Mouse (Mus musculus) hindbrain, embryonic 14.5 days (tissue): Measurements from ENCODE around the gene Fam53a. TPM values are rescaled to one million over a fixed set of nuclear protein-coding genes. Genes with fewer than 3 reads are reported as not detected.

Experiments
- ATAC-seq: fragments of 200-750 bp; cut with Nextera tagmentation; 2 replicates; pipeline ENCODE4 v1.8.0; 2017; ENCODE audit warnings: moderate number of reproducible peaks, mild to moderate bottlenecking, moderate TSS enrichment, moderate library complexity; ENCODE audit not compliant: low FRiP score
- DNase-seq: peaks from one replicate; pipeline ENCODE4 v3.0.0-alpha.2; 2015; ENCODE audit warnings: low spot score
- H3K27ac ChIP-seq: fragments of 300-500 bp; sonication (generic); 2 replicates; pipeline ENCODE4 v1.5.1; 2014; ENCODE audit warnings: mild to moderate bottlenecking, moderate library complexity
- H3K27me3 ChIP-seq: fragments of 300-500 bp; sonication (generic); 2 replicates; pipeline ENCODE4 v1.6.1; 2014; ENCODE audit warnings: mild to moderate bottlenecking, low read length, mixed read lengths; ENCODE audit not compliant: control insufficient read depth, insufficient read depth
- H3K36me3 ChIP-seq: fragments of 300-500 bp; sonication (generic); replicated peaks from 2 replicates; pipeline ENCODE4 v1.6.1; 2014; ENCODE audit not compliant: control insufficient read depth, insufficient read depth
- H3K4me1 ChIP-seq: fragments of 300-500 bp; sonication (generic); replicated peaks from 2 replicates; pipeline ENCODE4 v1.6.1; 2014; ENCODE audit warnings: antibody characterized with exemption, low read length, mixed read lengths; ENCODE audit not compliant: control insufficient read depth, insufficient read depth
- H3K4me2 ChIP-seq: fragments of 300-500 bp; sonication (generic); replicated peaks from 2 replicates; pipeline ENCODE4 v1.6.1; 2014; ENCODE audit warnings: mild to moderate bottlenecking, moderate library complexity
- H3K4me3 ChIP-seq: fragments of 300-500 bp; sonication (generic); replicated peaks from 2 replicates; pipeline ENCODE4 v1.5.1; 2014; ENCODE audit warnings: mild to moderate bottlenecking, low read length
- H3K9ac ChIP-seq: fragments of 300-500 bp; sonication (generic); 2 replicates; pipeline ENCODE4 v1.6.1; 2014
- H3K9me3 ChIP-seq: fragments of 300-500 bp; sonication (generic); 2 replicates; pipeline ENCODE4 v1.6.1; 2016; ENCODE audit warnings: low read length; ENCODE audit not compliant: control insufficient read depth
- WGBS: fragments of 180-500 bp; shearing (Covaris S2); extraction: QIAGEN DNeasy Blood & Tissue Kit; methylation state at CpG from one replicate; pipeline ENCODE4 v1.1.7; 2014; 5-methylcytosine and 5-hydroxymethylcytosine counted together
- polyA plus RNA-seq: library from polyadenylated mRNA; unstranded; fragments of >200 nt; fragmentation: Nextera tagmentation; extraction: Ambion mirVana; gene quantifications from 2 replicates; pipeline ENCODE4 v1.2.1, GENCODE M21; 2014

Fam53a gene
- polyA plus RNA-seq, 1 experiment from 2014 or later: 26.8 TPM

GRCm38 (mm10) chr5:33637606-33638350 is 8.3 kb upstream of the Fam53a start:
- H3K4me2 ChIP-seq: no peak overlapping the region
- no peaks in the 10 kb centered on the region for H3K27me3 ChIP-seq
- WGBS: 76% methylated on average over 3 of the region's 3 CpGs
- peaks cover 36% of the 10 kb centered on the region for H3K36me3 ChIP-seq
- H3K9ac ChIP-seq: no peak overlapping the region
- DNase-seq: no peak
- ATAC-seq: no peak
- no peaks in the 10 kb centered on the region for H3K4me1 ChIP-seq
- no peak overlapping the region for H3K27ac ChIP-seq
- H3K4me3 ChIP-seq: no peak overlapping the region
- H3K9me3 ChIP-seq: no peaks in the 10 kb centered on the region

- Histone ChIP-seq H3K4me1 (peaks cover 6% of the 10 kb centered on the region; the same call in 1 of the 2 replicates), H3K9me3 (no peaks in the 10 kb centered on the region), H3K27ac (no peak overlapping the region), H3K9ac (no peak overlapping the region), H3K27me3 (no peaks in the 10 kb centered on the region), H3K36me3 (peaks cover 14% of the 10 kb centered on the region; the same call in 1 of the 2 replicates), H3K4me2 (no peak overlapping the region), H3K4me3 (no peak overlapping the region)
- DNase-seq (no peak), ATAC-seq (no peak)
- WGBS: 97% methylated on average over 3 of the region's 3 CpGs
Observed at GRCm38 (mm10) chr5:33635361-33635760, 5.9 kb upstream of the Fam53a start.

GRCm38 (mm10) chr5:33632526-33632925 is 3.1 kb upstream of the Fam53a start:
- Histone ChIP-seq H3K4me3 (no peak overlapping the region), H3K9ac (no peak overlapping the region), H3K9me3 (no peaks in the 10 kb centered on the region), H3K27me3 (no peaks in the 10 kb centered on the region), H3K27ac (no peak overlapping the region), H3K4me1 (peaks cover 17% of the 10 kb centered on the region), H3K4me2 (no peak overlapping the region), H3K36me3 (peaks cover 4% of the 10 kb centered on the region; the same call in 1 of the 2 replicates)
- WGBS: 86% methylated on average over 1 of the region's 1 CpGs
- DNase-seq: no peak
- no peak for ATAC-seq

GRCm38 (mm10) chr5:33630615-33631014 is 1.2 kb upstream of the Fam53a start:
- Histone ChIP-seq H3K27ac (no peak overlapping the region), H3K4me2 (peak overlapping the region; percentile 50)

GRCm38 (mm10) chr5:33630061-33630460 is 626 bp upstream of the Fam53a start:
- Histone ChIP-seq H3K4me2 (peak overlapping the region; percentile 50), H3K9me3 (no peaks in the 10 kb centered on the region), H3K36me3 (peaks cover 4% of the 10 kb centered on the region; the same call in 1 of the 2 replicates), H3K27ac (peak overlapping the region; percentile 88), H3K4me1 (peaks cover 17% of the 10 kb centered on the region), H3K4me3 (peak overlapping the region; percentile 80), H3K27me3 (no peaks in the 10 kb centered on the region), H3K9ac (peak overlapping the region; percentile 53)
- ATAC-seq: peak; percentile 19; the same call in 1 of the 2 replicates
- DNase-seq: peak; percentile 41
- 8% methylated on average over 9 of the region's 9 CpGs for WGBS

More at GRCm38 (mm10) chr5:33630615-33631014, 1.2 kb upstream of the Fam53a start:
- H3K4me1 ChIP-seq: peaks cover 17% of the 10 kb centered on the region
- peak overlapping the region; percentile 80 for H3K4me3 ChIP-seq
- no peaks in the 10 kb centered on the region for H3K9me3 ChIP-seq
- no peaks in the 10 kb centered on the region for H3K27me3 ChIP-seq
- no peak for DNase-seq
- no peak for ATAC-seq
- H3K36me3 ChIP-seq: peaks cover 4% of the 10 kb centered on the region; the same call in 1 of the 2 replicates
- H3K9ac ChIP-seq: peak overlapping the region; percentile 53; the same call in 1 of the 2 replicates
- WGBS: 65% methylated on average over 4 of the region's 4 CpGs

GRCm38 (mm10) chr5:33628820-33629300 is 575 bp downstream of the Fam53a start:
- Histone ChIP-seq H3K4me3 (peak overlapping the region; percentile 80), H3K27me3 (no peaks in the 10 kb centered on the region), H3K4me2 (peak overlapping the region; percentile 91), H3K27ac (peak overlapping the region; percentile 88), H3K36me3 (no peaks in the 10 kb centered on the region), H3K9me3 (no peaks in the 10 kb centered on the region), H3K9ac (peak overlapping the region; percentile 83), H3K4me1 (peaks cover 17% of the 10 kb centered on the region)
- under 1% methylated on average over 24 of the region's 24 CpGs for WGBS
- DNase-seq (peak; percentile 53), ATAC-seq (no peak)

- DNase-seq (no peak), ATAC-seq (no peak)
- Histone ChIP-seq H3K4me1 (peaks cover 17% of the 10 kb centered on the region), H3K4me3 (0 out of 2 replicates have a peak overlapping the region, but pooled peaks have one; percentile 80), H3K9me3 (no peaks in the 10 kb centered on the region), H3K9ac (no peak overlapping the region), H3K36me3 (no peaks in the 10 kb centered on the region), H3K27ac (no peak overlapping the region), H3K4me2 (peak overlapping the region; percentile 91), H3K27me3 (no peaks in the 10 kb centered on the region)
- WGBS: 35% methylated on average over 4 of the region's 4 CpGs
Observed at GRCm38 (mm10) chr5:33627968-33628367, 1.5 kb downstream of the Fam53a start.

GRCm38 (mm10) chr5:33623766-33624165 is 5.7 kb downstream of the Fam53a start:
- no peaks in the 10 kb centered on the region for H3K27me3 ChIP-seq
- H3K4me3 ChIP-seq: no peak overlapping the region
- no peak for ATAC-seq
- H3K36me3 ChIP-seq: no peaks in the 10 kb centered on the region
- H3K4me1 ChIP-seq: peaks cover 9% of the 10 kb centered on the region
- H3K9ac ChIP-seq: no peak overlapping the region
- no peak overlapping the region for H3K4me2 ChIP-seq
- H3K27ac ChIP-seq: no peak overlapping the region
- DNase-seq: no peak
- H3K9me3 ChIP-seq: no peaks in the 10 kb centered on the region
- WGBS: 63% methylated on average over 3 of the region's 3 CpGs

- Histone ChIP-seq H3K4me3 (no peak overlapping the region), H3K9me3 (no peaks in the 10 kb centered on the region), H3K27me3 (no peaks in the 10 kb centered on the region), H3K4me1 (no peaks in the 10 kb centered on the region), H3K9ac (no peak overlapping the region), H3K36me3 (no peaks in the 10 kb centered on the region), H3K27ac (no peak overlapping the region), H3K4me2 (no peak overlapping the region)
- DNase-seq (no peak), ATAC-seq (no peak)
- 91% methylated on average over 2 of the region's 2 CpGs for WGBS
Observed at GRCm38 (mm10) chr5:33622671-33623070, 6.8 kb downstream of the Fam53a start.
